Mouse (Mus musculus): ENCODE measurements around the gene Map4k1.

Map4k1 gene

GRCm38 (mm10) chr7:28950346-28951037, 31.4 kb upstream of the Map4k1 start:
- ChIA-PET POLR2A (interaction anchor here (0.5 to 16.8 kb wide), 21 partner anchors 8 to 504 kb away, joined by 3 to 235 read pairs (median 4); partner anchors contain the start of genes Actn4 (in 3 of the 4), Eif3k (in 2 of the 4), Map4k1 (in 2 of the 4) and Sirt2 (in 1 of the 4)), CTCF (interaction anchor here in 3 of 4 experiments (0.5 to 1.1 kb wide), 5 partner anchors 20 to 1124 kb away, joined by 3 to 4 read pairs (median 3); partner anchors contain the start of genes Eif3k (in 1 of the 3) and Map4k1 (in 1 of the 3))

GRCm38 (mm10) chr7:28951764-28952163, 30.1 kb upstream of the Map4k1 start:
- ChIA-PET POLR2A (interaction anchor here in 2 of 4 experiments (0.9 to 16.8 kb wide), 12 partner anchors 8 to 142 kb away, joined by 3 to 235 read pairs (median 6); partner anchors contain the start of genes Actn4 (in 2 of the 2), Eif3k (in 2 of the 2) and Map4k1 (in 2 of the 2)), CTCF (no interaction called here)

GRCm38 (mm10) chr7:28952786-28953185, 29.1 kb upstream of the Map4k1 start:
- ChIA-PET CTCF (interaction anchor here in 2 of 4 experiments (0.6 to 1.0 kb wide), 4 partner anchors 13 to 241 kb away, joined by 3 to 4 read pairs (median 3); no protein-coding TSS in a partner anchor), POLR2A (interaction anchor here (0.6 to 16.8 kb wide), 25 partner anchors 8 to 143 kb away, joined by 3 to 235 read pairs (median 5); partner anchors contain the start of gene Actn4 (in 2 of the 4))

- ChIA-PET CTCF (interaction anchor here in 3 of 4 experiments (0.6 to 1.6 kb wide), 9 partner anchors 14 to 730 kb away, joined by 3 to 5 read pairs (median 3); no protein-coding TSS in a partner anchor), POLR2A (interaction anchor here (0.5 to 16.8 kb wide), 30 partner anchors 8 to 853 kb away, joined by 3 to 235 read pairs (median 4); partner anchors contain the start of genes Eif3k (in 4 of the 4), Map4k1 (in 4 of the 4) and Actn4 (in 2 of the 4))
These were observed 28.1 kb upstream of the Map4k1 start for GRCm38 (mm10) chr7:28953476-28954376.

GRCm38 (mm10) chr7:28954773-28955172, 27.1 kb upstream of the Map4k1 start:
- POLR2A ChIA-PET = interaction anchor here in 2 of 4 experiments (1.3 to 16.8 kb wide), 9 partner anchors 7 to 27 kb away, joined by 3 to 235 read pairs (median 7); partner anchors contain the start of genes Actn4 (in 2 of the 2), Eif3k (in 2 of the 2) and Map4k1 (in 2 of the 2)
- CTCF ChIA-PET = interaction anchor here in 1 of 4 experiments (1.6 kb wide), 1 partner anchor 162 kb away, joined by 3 read pairs; no protein-coding TSS in a partner anchor

- CTCF ChIA-PET = no interaction called here
- POLR2A ChIA-PET = interaction anchor here in 2 of 4 experiments (1.6 to 16.8 kb wide), 3 partner anchors 8 to 18 kb away, joined by 7 to 235 read pairs (median 69); no protein-coding TSS in a partner anchor
These were observed 26.5 kb upstream of the Map4k1 start for GRCm38 (mm10) chr7:28955295-28955897.

GRCm38 (mm10) chr7:28956270-28956669, 25.6 kb upstream of the Map4k1 start:
- ChIA-PET POLR2A (interaction anchor here in 2 of 4 experiments (1.0 to 16.8 kb wide), 8 partner anchors 8 to 146 kb away, joined by 3 to 235 read pairs (median 16); no protein-coding TSS in a partner anchor), CTCF (interaction anchor here in 1 of 4 experiments (1.6 kb wide), 1 partner anchor 18 kb away, joined by 5 read pairs; no protein-coding TSS in a partner anchor)

GRCm38 (mm10) chr7:28957286-28957685, 24.6 kb upstream of the Map4k1 start:
- ChIA-PET POLR2A (interaction anchor here in 3 of 4 experiments (0.7 to 16.8 kb wide), 11 partner anchors 9 to 191 kb away, joined by 3 to 235 read pairs (median 6); partner anchors contain the start of gene Sirt2 (in 1 of the 3)), CTCF (interaction anchor here in 3 of 4 experiments (0.7 to 1.6 kb wide), 3 partner anchors 18 to 33 kb away, joined by 3 to 6 read pairs (median 5); no protein-coding TSS in a partner anchor)

GRCm38 (mm10) chr7:28957997-28958725, 23.7 kb upstream of the Map4k1 start:
- ChIA-PET POLR2A (interaction anchor here (0.6 to 16.8 kb wide), 32 partner anchors 8 to 1604 kb away, joined by 3 to 235 read pairs (median 4); no protein-coding TSS in a partner anchor), CTCF (interaction anchor here in 3 of 4 experiments (0.6 to 1.6 kb wide), 8 partner anchors 13 to 124 kb away, joined by 3 to 7 read pairs (median 4); partner anchors contain the start of gene Lgals4 (in 1 of the 3))

GRCm38 (mm10) chr7:28958770-28959169, 23.1 kb upstream of the Map4k1 start:
- ChIA-PET CTCF (interaction anchor here in 2 of 4 experiments (0.6 kb wide), 5 partner anchors 15 to 125 kb away, joined by 3 to 7 read pairs (median 3); partner anchors contain the start of gene Lgals4 (in 1 of the 2)), POLR2A (interaction anchor here (0.5 to 16.8 kb wide), 33 partner anchors 9 to 1605 kb away, joined by 3 to 235 read pairs (median 4); partner anchors contain the start of genes Catsperg1 (in 1 of the 4), Eif3k (in 1 of the 4) and Map4k1 (in 1 of the 4))

- CTCF ChIA-PET = no interaction called here
- POLR2A ChIA-PET = interaction anchor here (0.6 to 16.8 kb wide), 26 partner anchors 9 to 1020 kb away, joined by 3 to 235 read pairs (median 4); partner anchors contain the start of genes Eif3k (in 2 of the 4) and Map4k1 (in 2 of the 4)
These were observed 22.3 kb upstream of the Map4k1 start for GRCm38 (mm10) chr7:28959505-28960045.

- ChIA-PET POLR2A (interaction anchor here (0.5 to 16.8 kb wide), 25 partner anchors 10 to 1019 kb away, joined by 3 to 235 read pairs (median 4); partner anchors contain the start of genes Eif3k (in 3 of the 4), Map4k1 (in 2 of the 4) and Hnrnpl (in 1 of the 4)), CTCF (interaction anchor here in 1 of 4 experiments (0.5 kb wide), 1 partner anchor 31 kb away, joined by 6 read pairs; no protein-coding TSS in a partner anchor)
These were observed 21.4 kb upstream of the Map4k1 start for GRCm38 (mm10) chr7:28960354-28961046.

- CTCF ChIA-PET = interaction anchor here in 2 of 4 experiments (0.6 to 1.6 kb wide), 5 partner anchors 11 to 181 kb away, joined by 3 to 5 read pairs (median 3); no protein-coding TSS in a partner anchor
- POLR2A ChIA-PET = interaction anchor here (0.5 to 6.8 kb wide), 51 partner anchors 8 to 1124 kb away, joined by 3 to 50 read pairs (median 5); partner anchors contain the start of genes Eif3k (in 2 of the 4), Map4k1 (in 2 of the 4), Ppp1r14a (in 1 of the 4) and Sipa1l3 (in 1 of the 4)
These were observed 20.3 kb upstream of the Map4k1 start for GRCm38 (mm10) chr7:28961584-28961926.

GRCm38 (mm10) chr7:28961927-28962670, 19.8 kb upstream of the Map4k1 start, which contains the start of gene Actn4:
TSS of gene Actn4 (minus strand) at chr7:28962340.
- CTCF ChIA-PET = interaction anchor here in 2 of 4 experiments (0.6 to 1.6 kb wide), 5 partner anchors 10 to 182 kb away, joined by 3 to 5 read pairs (median 3); no protein-coding TSS in a partner anchor
- POLR2A ChIA-PET = interaction anchor here (0.5 to 6.8 kb wide), 54 partner anchors 8 to 1125 kb away, joined by 3 to 50 read pairs (median 4); partner anchors contain the start of genes Eif3k (in 2 of the 4), Map4k1 (in 2 of the 4), Mrps12 (in 1 of the 4) and Ppp1r14a (in 1 of the 4)
